Mouse (Mus musculus) forebrain, embryonic 12.5 days (tissue): ENCODE measurements around the gene Ubxn1. TPM values are rescaled to one million over a fixed set of nuclear protein-coding genes. Genes with fewer than 3 reads are reported as not detected.

Source experiments
- ATAC-seq: fragments of 200-750 bp; cut with Nextera tagmentation; 2 replicates; pipeline ENCODE4 v1.8.0; 2017; ENCODE audit warnings: moderate TSS enrichment; ENCODE audit not compliant: low FRiP score
- H3K27ac ChIP-seq: fragments of 300-500 bp; sonication (generic); 2 replicates; pipeline ENCODE4 v1.5.1; 2016; ENCODE audit warnings: mild to moderate bottlenecking
- H3K27me3 ChIP-seq: fragments of 300-500 bp; sonication (generic); 2 replicates; pipeline ENCODE4 v1.6.1; 2016; ENCODE audit warnings: mild to moderate bottlenecking
- H3K36me3 ChIP-seq: fragments of 300-500 bp; sonication (generic); replicated peaks from 2 replicates; pipeline ENCODE4 v1.6.1; 2016; ENCODE audit warnings: mild to moderate bottlenecking
- H3K4me1 ChIP-seq: fragments of 300-500 bp; sonication (generic); 2 replicates; pipeline ENCODE4 v1.6.1; 2016
- H3K4me2 ChIP-seq: fragments of 300-500 bp; sonication (generic); 2 replicates; pipeline ENCODE4 v1.6.1; 2016; ENCODE audit warnings: mild to moderate bottlenecking, moderate library complexity
- H3K4me3 ChIP-seq: fragments of 300-500 bp; sonication (generic); replicated peaks from 2 replicates; pipeline ENCODE4 v1.5.1; 2016; ENCODE audit warnings: mild to moderate bottlenecking
- H3K9ac ChIP-seq: fragments of 300-500 bp; sonication (generic); 2 replicates; pipeline ENCODE4 v1.6.1; 2016; ENCODE audit warnings: mild to moderate bottlenecking
- H3K9me3 ChIP-seq: fragments of 300-500 bp; sonication (generic); 2 replicates; pipeline ENCODE4 v1.6.1; 2016
- WGBS: fragments of 180-500 bp; shearing (Covaris S2); methylation state at CpG from one replicate; pipeline ENCODE4 v1.1.7; 2016; 5-methylcytosine and 5-hydroxymethylcytosine counted together
- polyA plus RNA-seq: library from polyadenylated mRNA; unstranded; fragments of >200 nt; fragmentation: Nextera tagmentation; extraction: Ambion mirVana; gene quantifications from 2 replicates; pipeline ENCODE4 v1.2.1, GENCODE M21; 2016

Ubxn1 gene
- polyA plus RNA-seq, 1 experiment from 2014 or later = 178 TPM

- peaks cover 10% of the 10 kb centered on the region for H3K4me1 ChIP-seq
- H3K27ac ChIP-seq = peak overlapping the region; percentile 57
- peak overlapping the region; percentile 97 for H3K9ac ChIP-seq
- peak; percentile 47 for ATAC-seq
- H3K9me3 ChIP-seq = no peaks in the 10 kb centered on the region
- no peaks in the 10 kb centered on the region for H3K27me3 ChIP-seq
- 59% methylated on average over 9 of the region's 9 CpGs for WGBS
- H3K4me3 ChIP-seq = peak overlapping the region; percentile 97
- peak overlapping the region; percentile 95 for H3K4me2 ChIP-seq
- peaks cover 28% of the 10 kb centered on the region for H3K36me3 ChIP-seq
Observed at GRCm38 (mm10) chr19:8870838-8871237, 458 bp upstream of the Ubxn1 start.

GRCm38 (mm10) chr19:8872266-8872840 lies 1.1 kb downstream of the Ubxn1 start:
- peak overlapping the region; percentile 95 for H3K4me2 ChIP-seq
- peaks cover 42% of the 10 kb centered on the region for H3K36me3 ChIP-seq
- H3K27me3 ChIP-seq = no peaks in the 10 kb centered on the region
- H3K9ac ChIP-seq = peak overlapping the region; percentile 97
- H3K4me1 ChIP-seq = peaks cover 10% of the 10 kb centered on the region
- H3K27ac ChIP-seq = no peak overlapping the region
- no peak for ATAC-seq
- 85% methylated on average over 10 of the region's 10 CpGs for WGBS
- peak overlapping the region; percentile 97 for H3K4me3 ChIP-seq
- H3K9me3 ChIP-seq = no peaks in the 10 kb centered on the region

GRCm38 (mm10) chr19:8875031-8875430 lies 3.7 kb downstream of the Ubxn1 start:
- Histone ChIP-seq H3K4me2 (no peak overlapping the region), H3K27me3 (no peaks in the 10 kb centered on the region), H3K9ac (no peak overlapping the region), H3K27ac (no peak overlapping the region), H3K9me3 (no peaks in the 10 kb centered on the region), H3K4me3 (no peak overlapping the region), H3K36me3 (peaks cover 42% of the 10 kb centered on the region), H3K4me1 (peaks cover 17% of the 10 kb centered on the region)
- ATAC-seq = no peak
- 93% methylated on average over 7 of the region's 7 CpGs for WGBS

GRCm38 (mm10) chr19:8880311-8881033 lies 9.2 kb downstream of the Ubxn1 start, which contains the start of gene Uqcc3:
Gene Uqcc3, minus strand, starts transcription at chr19:8880923.
- Histone ChIP-seq H3K9ac (peak within 1 kb of the TSS; percentile 89), H3K9me3 (no peaks in the 10 kb centered on the region), H3K36me3 (peaks cover 17% of the 10 kb centered on the region), H3K27me3 (no peaks in the 10 kb centered on the region), H3K4me2 (peak within 1 kb of the TSS; percentile 84), H3K4me1 (peaks cover 11% of the 10 kb centered on the region), H3K4me3 (peak within 1 kb of the TSS; percentile 77), H3K27ac (peak within 1 kb of the TSS; percentile 80)
- WGBS = under 1% methylated on average over 42 of the region's 42 CpGs
- peak; percentile 97 for ATAC-seq

GRCm38 (mm10) chr19:8881034-8881392 lies 9.7 kb downstream of the Ubxn1 start:
- no peaks in the 10 kb centered on the region for H3K27me3 ChIP-seq
- no peak; the same call in 1 of the 2 replicates for ATAC-seq
- H3K4me1 ChIP-seq = peaks cover 11% of the 10 kb centered on the region
- peak overlapping the region; percentile 89; the same call in 1 of the 2 replicates for H3K9ac ChIP-seq
- peaks cover 12% of the 10 kb centered on the region for H3K36me3 ChIP-seq
- peak overlapping the region; percentile 80; the same call in 1 of the 2 replicates for H3K27ac ChIP-seq
- WGBS = 24% methylated on average over 3 of the region's 3 CpGs
- peak overlapping the region; percentile 77 for H3K4me3 ChIP-seq
- H3K9me3 ChIP-seq = no peaks in the 10 kb centered on the region
- H3K4me2 ChIP-seq = peak overlapping the region; percentile 84

- Histone ChIP-seq H3K9ac (no peak within 1 kb of the TSS), H3K27ac (no peak within 1 kb of the TSS), H3K9me3 (no peaks in the 10 kb centered on the region), H3K4me3 (no peak within 1 kb of the TSS), H3K36me3 (no peaks in the 10 kb centered on the region), H3K4me2 (no peak within 1 kb of the TSS), H3K4me1 (peaks cover 21% of the 10 kb centered on the region), H3K27me3 (no peaks in the 10 kb centered on the region)
- ATAC-seq = no peak
- 73% methylated on average over 3 of the region's 3 CpGs for WGBS
Observed at GRCm38 (mm10) chr19:8883616-8884015, 12.3 kb downstream of the Ubxn1 start, which contains the start of the genes Lbhd1 and Gm49403. Gene Lbhd1, plus strand, starts transcription at chr19:8883732. Gene Gm49403, plus strand, starts transcription at chr19:8883930.

GRCm38 (mm10) chr19:8886916-8887584 lies 15.8 kb downstream of the Ubxn1 start:
- Histone ChIP-seq H3K27ac (peak overlapping the region; percentile 87; the same call in 1 of the 2 replicates), H3K4me1 (peaks cover 19% of the 10 kb centered on the region), H3K9me3 (no peaks in the 10 kb centered on the region), H3K4me3 (peak overlapping the region; percentile 63; the same call in 1 of the 2 replicates), H3K27me3 (no peaks in the 10 kb centered on the region), H3K4me2 (peak overlapping the region; percentile 74), H3K36me3 (peaks cover 13% of the 10 kb centered on the region), H3K9ac (peak overlapping the region; percentile 78; the same call in 1 of the 2 replicates)
- 43% methylated on average over 1 of the region's 1 CpGs for WGBS
- ATAC-seq = no peak

- peak overlapping the region; percentile 78 for H3K9ac ChIP-seq
- no peaks in the 10 kb centered on the region for H3K9me3 ChIP-seq
- H3K27me3 ChIP-seq = no peaks in the 10 kb centered on the region
- H3K4me3 ChIP-seq = peak overlapping the region; percentile 63
- H3K4me2 ChIP-seq = peak overlapping the region; percentile 74
- H3K4me1 ChIP-seq = peaks cover 19% of the 10 kb centered on the region
- peak overlapping the region; percentile 87 for H3K27ac ChIP-seq
- ATAC-seq = no peak
- peaks cover 13% of the 10 kb centered on the region for H3K36me3 ChIP-seq
- WGBS = 16% methylated on average over 19 of the region's 19 CpGs
Observed at GRCm38 (mm10) chr19:8887585-8888463, 16.5 kb downstream of the Ubxn1 start.

- peak within 1 kb of the TSS; percentile 63 for H3K4me3 ChIP-seq
- WGBS = under 1% methylated on average over 58 of the region's 58 CpGs
- no peaks in the 10 kb centered on the region for H3K27me3 ChIP-seq
- H3K4me1 ChIP-seq = peaks cover 24% of the 10 kb centered on the region
- no peaks in the 10 kb centered on the region for H3K9me3 ChIP-seq
- H3K27ac ChIP-seq = peak within 1 kb of the TSS; percentile 87
- peak; percentile 95 for ATAC-seq
- peak within 1 kb of the TSS; percentile 74 for H3K4me2 ChIP-seq
- peak within 1 kb of the TSS; percentile 78 for H3K9ac ChIP-seq
- peaks cover 13% of the 10 kb centered on the region for H3K36me3 ChIP-seq
Observed at GRCm38 (mm10) chr19:8888511-8889385, 17.5 kb downstream of the Ubxn1 start, which contains the start of the genes 1810009A15Rik and Gm49416. Gene 1810009A15Rik, plus strand, starts transcription at chr19:8888853. Gene Gm49416, plus strand, starts transcription at chr19:8888926.

GRCm38 (mm10) chr19:8892829-8893766 lies 21.8 kb downstream of the Ubxn1 start, which contains the start of gene Ints5:
Gene Ints5, plus strand, starts transcription at chr19:8893005.
- Histone ChIP-seq H3K27ac (peak within 1 kb of the TSS; percentile 82), H3K36me3 (peaks cover 39% of the 10 kb centered on the region), H3K4me2 (peak within 1 kb of the TSS; percentile 72), H3K9me3 (no peaks in the 10 kb centered on the region), H3K4me1 (peaks cover 38% of the 10 kb centered on the region), H3K9ac (peak within 1 kb of the TSS; percentile 93), H3K4me3 (peak within 1 kb of the TSS; percentile 79), H3K27me3 (no peaks in the 10 kb centered on the region)
- 2% methylated on average over 54 of the region's 54 CpGs for WGBS
- peak; percentile 63 for ATAC-seq
